Mouse (Mus musculus) left cerebral cortex, postnatal 25 days (tissue): ENCODE results near the gene Slc16a10. TPM values are rescaled to one million over a fixed set of nuclear protein-coding genes. Genes with fewer than 3 reads are reported as not detected.

Source experiments
- DNase-seq, 2 experiments: peaks; one replicate each; pipeline ENCODE4 v3.0.0; 2022; ENCODE audit warnings: low spot score in 2 of 2, mixed read lengths in 1 of 2
- intact Hi-C: fragments of 180-260 bp; cut with DNase I; formaldehyde crosslinking; loops from one replicate; pipeline ENCODE4 v1.15.1; 2025
- total RNA-seq, 2 experiments: library from RNA; stranded (reverse); gene quantifications; 2 replicates each; pipeline ENCODE4 v1.2.3; 2021

Gene Slc16a10
- total RNA-seq, 2 experiments from 2014 or later, result 2.5 to 3.4 TPM

GRCm38 (mm10) chr10:39986466-39986865, 155.6 kb downstream of the Slc16a10 start, which contains the start of gene Mfsd4b5:
Gene Mfsd4b5 (minus strand): TSS chr10:39986646.
- DNase-seq, result no peak
- intact Hi-C loops, result no loop called here

Other genes starting within 250 kb of the Slc16a10 start
- gene Mfsd4b4, start 243.0 kb downstream of the Slc16a10 start, total RNA-seq, result 1 to 10 TPM; 7.2 to 8.1 TPM
- gene Mfsd4b2, start 215.3 kb downstream of the Slc16a10 start, total RNA-seq, result under 1 TPM; 0.32 to 0.34 TPM
- under 1 TPM in 1 of 2 experiments, not detected in 1; 0.21 TPM for gene Mfsd4b3, start 182.1 kb downstream of the Slc16a10 start, total RNA-seq
- gene Mfsd4b5, start 155.6 kb downstream of the Slc16a10 start, total RNA-seq, result under 1 TPM; 0.34 to 0.41 TPM
- under 1 TPM; 0.57 to 0.87 TPM for gene Mfsd4b1, start 117.0 kb downstream of the Slc16a10 start, total RNA-seq
- 10 to 100 TPM; 19.6 to 22.8 TPM for gene Rpf2, start 104.8 kb upstream of the Slc16a10 start, total RNA-seq
- 10 to 100 TPM; 22.6 to 24.5 TPM for gene Gtf3c6, start 115.8 kb upstream of the Slc16a10 start, total RNA-seq
- gene Amd1, start 159.9 kb upstream of the Slc16a10 start, total RNA-seq, result 10 to 100 TPM; 79.3 to 82.0 TPM
- gene Cdk19, start 197.3 kb upstream of the Slc16a10 start, total RNA-seq, result 10 to 100 TPM; 48.3 to 50.8 TPM